Mouse (Mus musculus) forebrain, embryonic 16.5 days (tissue): ENCODE results near the gene Psip1. TPM values are rescaled to one million over a fixed set of nuclear protein-coding genes. Genes with fewer than 3 reads are reported as not detected.
"Not testable (repeated sequence)": the region's sequence is repeated elsewhere in the genome, so short reads cannot be mapped to it uniquely, and the experiment has no call there.

Source experiments
- ATAC-seq: fragments of 200-750 bp; cut with Nextera tagmentation; 2 replicates; pipeline ENCODE4 v1.8.0; 2017; ENCODE audit warnings: mild to moderate bottlenecking, moderate library complexity
- H3K27ac ChIP-seq: fragments of 300-500 bp; sonication (generic); 2 replicates; pipeline ENCODE4 v1.5.1; 2014; ENCODE audit warnings: low read length, control low read depth
- H3K27me3 ChIP-seq: fragments of 300-500 bp; sonication (generic); replicated peaks from 2 replicates; pipeline ENCODE4 v1.6.1; 2014; ENCODE audit warnings: low read length; ENCODE audit not compliant: control insufficient read depth, insufficient read depth
- H3K36me3 ChIP-seq: fragments of 300-500 bp; sonication (generic); 2 replicates; pipeline ENCODE4 v1.6.1; 2014; ENCODE audit not compliant: control insufficient read depth, insufficient read depth
- H3K4me1 ChIP-seq: fragments of 300-500 bp; sonication (generic); replicated peaks from 2 replicates; pipeline ENCODE4 v1.6.1; 2014; ENCODE audit warnings: low read length; ENCODE audit not compliant: control insufficient read depth, insufficient read depth
- H3K4me2 ChIP-seq: fragments of 300-500 bp; sonication (generic); 2 replicates; pipeline ENCODE4 v1.6.1; 2014; ENCODE audit warnings: mild to moderate bottlenecking, low read length, control low read depth
- H3K4me3 ChIP-seq: fragments of 300-500 bp; sonication (generic); replicated peaks from 2 replicates; pipeline ENCODE4 v1.5.1; 2014; ENCODE audit warnings: mild to moderate bottlenecking, low read length, control low read depth
- H3K9ac ChIP-seq: fragments of 300-500 bp; sonication (generic); replicated peaks from 2 replicates; pipeline ENCODE4 v1.6.1; 2014; ENCODE audit warnings: low read depth, low read length, control low read depth
- H3K9me3 ChIP-seq: fragments of 300-500 bp; sonication (generic); 2 replicates; pipeline ENCODE4 v1.6.1; 2016; ENCODE audit warnings: low read length; ENCODE audit not compliant: control insufficient read depth
- WGBS: fragments of 180-500 bp; shearing (Covaris S2); extraction: QIAGEN DNeasy Blood & Tissue Kit; methylation state at CpG from one replicate; pipeline ENCODE4 v1.1.7; 2014; 5-methylcytosine and 5-hydroxymethylcytosine counted together
- polyA plus RNA-seq: library from polyadenylated mRNA; unstranded; fragments of >200 nt; fragmentation: Nextera tagmentation; extraction: Ambion mirVana; gene quantifications from 2 replicates; pipeline ENCODE4 v1.2.1, GENCODE M21; 2015

Psip1 gene
- polyA plus RNA-seq, 1 experiment from 2014 or later, result 281 TPM

DNA sequence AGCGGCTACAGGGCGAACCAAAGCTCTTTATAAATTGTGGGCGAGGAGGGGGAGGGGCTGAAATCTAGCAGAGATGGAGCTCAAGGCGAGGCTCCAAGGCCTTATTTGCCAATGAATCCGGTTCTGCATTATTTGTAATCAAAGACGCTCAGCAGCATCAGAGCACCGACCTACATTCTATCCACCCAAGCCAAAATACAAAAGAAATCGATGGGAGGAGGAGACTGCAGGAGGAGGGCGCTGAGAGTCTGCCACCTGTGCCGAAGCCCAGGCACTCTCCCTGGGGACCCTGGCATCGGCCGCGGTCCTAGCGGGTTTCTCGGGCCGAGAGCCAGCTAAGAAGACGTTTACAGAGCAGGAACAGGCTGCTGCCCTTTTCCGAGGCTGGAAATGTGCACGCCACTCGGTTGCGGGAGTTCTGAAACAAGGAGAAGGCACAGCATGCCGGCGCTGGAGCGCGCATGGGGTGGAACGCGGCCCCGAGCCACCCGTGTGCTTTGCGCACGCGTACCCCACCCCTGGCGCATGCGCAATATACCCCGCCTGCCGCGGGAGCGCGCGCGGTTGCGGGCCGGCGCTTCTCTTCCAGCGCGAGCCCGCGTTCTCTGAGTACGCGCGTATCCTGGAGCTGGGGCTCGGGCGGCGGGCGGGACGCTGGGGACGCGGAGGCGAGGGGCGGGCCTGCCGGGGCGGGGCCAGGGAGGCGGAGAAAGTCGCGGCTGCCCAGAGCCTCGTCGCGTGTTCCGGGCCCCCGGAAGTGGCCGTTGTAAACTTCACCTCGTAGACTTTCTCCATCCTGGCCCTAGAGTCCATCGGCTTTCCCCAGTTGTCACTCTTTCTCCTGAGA, 38.8 kb upstream of the Psip1 start, which contains the start of gene Ccdc171:
Ccdc171 (plus strand) TSS at position 703 of the 847 bp plus-strand sequence.
- WGBS, result under 1% methylated on average over 72 of the region's 73 CpGs
- H3K27ac ChIP-seq, result peak within 1 kb of the TSS; percentile 97
- H3K4me2 ChIP-seq, result peak within 1 kb of the TSS; percentile 96
- H3K4me1 ChIP-seq, result peaks cover 22% of the 10 kb centered on the region
- no peaks in the 10 kb centered on the region for H3K27me3 ChIP-seq
- no peaks in the 10 kb centered on the region for H3K9me3 ChIP-seq
- H3K9ac ChIP-seq, result peak within 1 kb of the TSS; percentile 80
- ATAC-seq, result peak; percentile 94
- peak within 1 kb of the TSS; percentile 88 for H3K4me3 ChIP-seq
- no peaks in the 10 kb centered on the region for H3K36me3 ChIP-seq

DNA sequence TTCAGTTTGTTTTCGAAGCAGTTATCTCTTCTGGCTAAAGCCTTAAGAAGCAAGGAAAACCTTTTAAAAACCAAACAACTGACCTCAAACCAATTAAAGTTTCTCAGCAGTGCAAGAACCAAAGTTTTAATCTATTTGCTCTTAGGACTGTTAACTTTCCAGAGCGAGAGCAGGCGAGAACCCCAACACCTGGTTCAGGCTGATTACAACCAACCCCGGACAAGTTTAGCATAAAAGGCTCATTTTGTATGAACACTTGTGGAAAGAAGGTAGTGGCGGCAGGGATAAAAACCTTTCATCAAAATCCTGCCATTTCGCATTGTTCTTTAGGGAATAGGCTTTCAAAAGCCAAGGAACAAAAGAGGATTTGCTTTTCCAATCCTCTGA, 38.2 kb upstream of the Psip1 start:
- under 1% methylated on average over 6 of the region's 6 CpGs for WGBS
- H3K27ac ChIP-seq, result peak overlapping the region; percentile 97
- H3K9me3 ChIP-seq, result no peaks in the 10 kb centered on the region
- peak overlapping the region; percentile 57 for H3K4me2 ChIP-seq
- H3K4me1 ChIP-seq, result peaks cover 22% of the 10 kb centered on the region
- H3K4me3 ChIP-seq, result peak overlapping the region; percentile 88
- no peaks in the 10 kb centered on the region for H3K36me3 ChIP-seq
- H3K27me3 ChIP-seq, result no peaks in the 10 kb centered on the region
- peak; percentile 1; the same call in 1 of the 2 replicates for ATAC-seq
- peak overlapping the region; percentile 70 for H3K9ac ChIP-seq

DNA sequence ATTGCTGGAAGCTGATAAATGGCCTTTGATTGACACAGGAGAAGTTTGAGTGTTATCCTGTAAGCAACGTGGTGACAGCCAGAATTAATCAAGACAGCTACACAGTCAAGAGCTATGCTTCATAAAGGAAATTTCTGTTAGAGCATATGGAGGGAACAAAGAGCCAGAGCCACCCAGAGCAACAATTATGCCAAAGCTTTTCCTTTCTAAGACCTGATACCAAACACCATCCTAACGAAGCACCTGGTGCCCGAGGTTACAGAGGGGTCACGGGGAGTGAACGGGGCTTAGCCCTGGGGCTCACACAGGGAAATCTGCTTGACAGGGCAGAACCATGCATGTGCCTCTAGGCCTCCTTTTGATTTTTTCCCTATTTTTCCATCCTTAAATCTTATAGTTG, 35.8 kb upstream of the Psip1 start:
- Histone ChIP-seq H3K9me3 (no peaks in the 10 kb centered on the region), H3K27ac (peak overlapping the region; percentile 63; the same call in 1 of the 2 replicates), H3K9ac (no peak overlapping the region), H3K4me2 (no peak overlapping the region), H3K27me3 (no peaks in the 10 kb centered on the region), H3K4me3 (no peak overlapping the region), H3K4me1 (peaks cover 22% of the 10 kb centered on the region), H3K36me3 (no peaks in the 10 kb centered on the region)
- ATAC-seq, result no peak
- 13% methylated on average over 5 of the region's 5 CpGs for WGBS

DNA sequence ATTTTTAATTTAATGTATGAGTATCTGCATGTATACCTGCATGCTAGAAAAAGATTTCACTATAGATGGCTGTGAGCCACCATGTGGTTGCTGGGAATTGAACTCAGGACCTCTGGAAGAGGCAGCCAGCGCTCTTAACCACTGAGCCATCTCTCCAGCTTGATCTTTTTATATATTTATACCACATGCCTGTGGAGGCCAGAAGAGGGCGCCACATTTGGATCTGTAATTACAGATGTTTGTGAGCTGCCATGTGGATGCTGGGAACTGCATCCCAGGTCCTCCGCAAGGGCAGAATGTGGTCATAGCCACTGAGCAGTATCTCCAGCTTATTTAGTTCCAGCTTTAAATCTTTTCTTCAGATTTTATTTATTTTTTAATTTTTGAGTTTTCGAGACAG, 34.0 kb upstream of the Psip1 start:
- Histone ChIP-seq H3K4me2 (no peak overlapping the region), H3K27me3 (no peaks in the 10 kb centered on the region), H3K27ac (no peak overlapping the region), H3K9ac (no peak overlapping the region), H3K9me3 (no peaks in the 10 kb centered on the region), H3K4me3 (no peak overlapping the region), H3K36me3 (no peaks in the 10 kb centered on the region), H3K4me1 (peaks cover 13% of the 10 kb centered on the region)
- ATAC-seq, result no peak
- 89% methylated on average over 4 of the region's 4 CpGs for WGBS

DNA sequence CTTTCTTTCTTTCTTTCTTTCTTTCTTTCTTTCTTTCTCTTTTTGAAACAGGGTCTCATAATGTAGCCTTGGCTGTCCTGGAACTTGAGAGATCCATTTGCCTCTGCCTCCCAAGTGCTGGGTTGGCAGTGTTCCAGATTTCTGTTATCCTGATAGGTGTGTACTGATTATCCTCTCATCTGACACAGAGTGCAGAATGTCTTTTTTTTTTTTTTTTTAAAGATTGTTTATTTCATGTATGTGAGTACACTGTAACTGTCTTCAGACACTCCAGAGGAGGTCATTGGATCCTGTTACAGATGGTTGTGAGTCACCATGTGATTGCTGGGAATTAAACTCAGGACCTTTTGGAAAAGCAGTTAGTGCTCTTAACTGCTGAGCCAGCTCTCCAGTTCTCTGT, 33.5 kb upstream of the Psip1 start:
- no peak overlapping the region for H3K27ac ChIP-seq
- ATAC-seq, result no peak

DNA sequence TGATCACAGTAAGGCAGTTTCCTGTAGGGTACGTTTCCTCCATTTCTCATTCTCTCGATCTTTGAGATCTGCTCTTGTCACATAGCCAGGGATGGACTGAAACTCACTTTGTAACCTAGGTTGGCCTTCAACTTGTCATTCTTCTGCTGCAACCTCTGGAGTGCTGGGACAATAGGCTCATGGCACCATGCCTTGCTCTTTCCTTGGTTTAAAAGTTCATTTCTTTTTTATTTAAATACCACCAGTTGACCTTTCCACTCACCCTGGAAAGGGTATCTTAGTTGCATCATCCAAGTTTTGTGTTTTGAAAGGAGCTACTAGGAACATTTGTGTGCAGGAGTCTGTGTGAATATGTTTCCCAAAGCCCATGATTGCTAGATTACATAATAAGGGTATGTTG, 32.9 kb upstream of the Psip1 start:
- Histone ChIP-seq H3K27ac (no peak overlapping the region), H3K27me3 (no peaks in the 10 kb centered on the region), H3K4me2 (no peak overlapping the region), H3K4me3 (no peak overlapping the region), H3K9me3 (no peaks in the 10 kb centered on the region), H3K9ac (no peak overlapping the region), H3K36me3 (no peaks in the 10 kb centered on the region), H3K4me1 (peaks cover 8% of the 10 kb centered on the region)
- WGBS, result 87% methylated on average over 2 of the region's 2 CpGs
- ATAC-seq, result no peak

More for the DNA sequence above, 33.5 kb upstream of the Psip1 start:
- Histone ChIP-seq H3K9ac (no peak overlapping the region), H3K4me1 (peaks cover 13% of the 10 kb centered on the region), H3K4me2 (no peak overlapping the region), H3K4me3 (no peak overlapping the region), H3K36me3 (no peaks in the 10 kb centered on the region), H3K9me3 (no peaks in the 10 kb centered on the region), H3K27me3 (no peaks in the 10 kb centered on the region)

DNA sequence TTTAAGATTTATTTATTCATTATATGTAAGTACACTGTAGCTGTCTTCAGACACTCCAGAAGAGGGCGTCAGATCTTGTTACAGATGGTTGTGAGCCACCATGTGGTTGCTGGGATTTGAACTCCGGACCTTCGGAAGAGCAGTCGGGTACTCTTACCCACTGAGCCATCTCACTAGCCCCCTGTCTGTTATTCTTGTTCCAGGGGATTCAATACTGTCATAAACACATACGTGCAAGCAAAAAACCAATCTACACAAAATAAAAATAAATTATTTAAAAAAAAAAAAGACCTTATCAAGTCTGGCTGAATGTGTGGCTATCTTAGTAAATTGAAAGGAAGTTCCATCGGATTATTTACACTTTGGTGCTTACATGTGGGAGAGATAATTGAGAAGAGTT, 29.9 kb upstream of the Psip1 start:
- not testable (repeated sequence) for H3K36me3 ChIP-seq, H3K4me1 ChIP-seq, H3K4me2 ChIP-seq, H3K27ac ChIP-seq, ATAC-seq, H3K9ac ChIP-seq, H3K27me3 ChIP-seq, H3K4me3 ChIP-seq, H3K9me3 ChIP-seq
- WGBS, result 90% methylated on average over 5 of the region's 6 CpGs

DNA sequence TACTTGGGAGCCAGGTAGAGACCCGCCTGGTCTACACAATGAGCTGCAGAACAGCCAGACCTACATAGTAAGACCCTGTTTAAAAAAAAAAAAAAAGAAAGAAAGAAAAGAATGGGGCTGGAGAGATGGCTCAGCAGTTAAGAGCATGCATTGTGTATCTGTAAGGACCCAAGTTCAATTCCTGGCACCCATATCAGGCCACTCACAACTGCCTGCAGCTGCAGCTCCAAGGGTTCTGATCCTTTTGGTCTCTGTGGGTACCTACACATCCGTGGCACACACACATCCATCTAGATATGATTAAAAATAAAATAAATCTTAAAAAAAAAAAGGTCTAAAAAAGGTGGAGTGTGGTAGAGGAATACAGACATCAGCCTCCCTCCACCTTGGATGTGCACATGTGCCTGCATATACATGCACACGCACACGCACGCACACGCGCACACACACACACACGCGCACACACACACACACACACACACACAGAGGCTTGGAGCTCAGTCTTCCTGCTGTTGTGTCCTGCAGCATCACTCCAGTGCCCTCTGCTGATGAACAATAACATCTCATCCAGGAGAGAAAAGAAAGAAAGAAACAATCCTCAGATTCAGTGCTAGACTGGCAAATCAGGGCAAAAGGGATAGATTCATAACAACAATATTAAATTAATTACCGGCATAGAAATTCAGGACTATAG, 28.9 kb upstream of the Psip1 start:
- Histone ChIP-seq H3K9me3 (no peaks in the 10 kb centered on the region), H3K9ac (no peak overlapping the region), H3K4me2 (no peak overlapping the region), H3K4me1 (no peaks in the 10 kb centered on the region), H3K27ac (no peak overlapping the region), H3K4me3 (no peak overlapping the region), H3K36me3 (no peaks in the 10 kb centered on the region), H3K27me3 (no peaks in the 10 kb centered on the region)
- ATAC-seq, result no peak
- 85% methylated on average over 10 of the region's 10 CpGs for WGBS

DNA sequence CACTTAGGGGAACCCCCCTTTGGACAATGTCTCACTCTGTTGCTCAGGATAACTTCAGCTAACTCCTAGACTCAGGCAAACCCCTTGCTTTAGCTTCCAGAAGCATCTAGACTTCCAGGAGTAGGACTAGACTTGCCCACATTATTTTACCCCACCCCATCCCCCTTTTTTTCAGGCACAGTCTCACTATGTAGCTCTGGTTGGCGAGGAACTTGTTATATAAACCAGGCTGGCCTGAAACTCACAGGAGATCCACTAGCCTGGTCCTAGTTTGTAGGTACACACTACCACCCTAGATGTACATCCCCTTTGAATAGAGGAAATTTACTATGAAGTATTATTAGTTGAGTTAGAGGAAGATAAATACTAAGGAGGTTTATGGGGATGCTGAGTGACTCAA, 27.9 kb upstream of the Psip1 start:
- Histone ChIP-seq H3K4me3 (no peak overlapping the region), H3K27me3 (no peaks in the 10 kb centered on the region), H3K27ac (no peak overlapping the region), H3K36me3 (no peaks in the 10 kb centered on the region), H3K9me3 (no peaks in the 10 kb centered on the region), H3K4me1 (no peaks in the 10 kb centered on the region), H3K4me2 (no peak overlapping the region), H3K9ac (no peak overlapping the region)
- 81% methylated on average over 1 of the region's 1 CpGs for WGBS
- no peak for ATAC-seq
